10 mouse cellular contexts compared by ENCODE assay signal in the genomic region with DNA sequence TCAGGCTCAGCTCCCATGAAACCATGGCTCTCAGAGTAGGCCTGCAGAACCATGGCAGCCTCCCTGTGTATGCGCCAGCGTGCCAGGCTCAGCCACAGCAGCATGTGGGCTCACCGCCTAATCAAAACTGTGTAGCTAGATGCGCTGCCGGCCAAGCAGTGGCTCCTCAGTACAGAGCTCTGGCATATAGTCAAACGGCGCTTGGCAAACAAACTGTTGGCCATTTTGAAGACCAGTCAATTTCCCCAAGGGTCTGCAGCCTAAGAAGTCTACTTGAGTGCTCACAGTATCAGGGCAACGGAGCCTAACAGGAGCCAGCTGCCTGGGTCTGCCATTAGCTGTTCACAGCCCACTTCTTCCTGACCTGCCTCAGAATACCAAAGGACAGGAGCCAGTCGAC.
DNase-seq lines count a peak whose midpoint lies in the region; ATAC-seq and TF ChIP-seq lines count a peak whose summit lies in the region.
"Had no signal": no experiment of that assay in that cellular context is flagged by ENCODE, and none has a peak within 500 bp of the region (broad histone marks: within the 10 kb centered on the region; RNA-seq: fewer than 3 reads in every experiment).

No protein-coding gene starts in this region.

- TF ChIP-seq POLR2A in thymus, adult 2 months (IDR thresholded peaks at IDR 0.05; ENCODE audit: control insufficient read depth, extremely low read depth, insufficient read depth, low read length, poor library complexity): no peak

- no peak overlapping the region for H3K9ac ChIP-seq in heart, embryonic 11.5 days (ENCODE audit: low read depth, low read length)
- H3K9ac ChIP-seq in midbrain, embryonic 16.5 days (ENCODE audit: low read depth, low read length): no peak overlapping the region

- H3K4me3 ChIP-seq in heart, embryonic 11.5 days (ENCODE audit: low read depth, low read length): no peak overlapping the region
- H3K4me3 ChIP-seq in midbrain, embryonic 16.5 days (ENCODE audit: low read depth, low read length): no peak overlapping the region
- H3K4me3 ChIP-seq in midbrain, embryonic 10.5 days: no peak overlapping the region
- no peak overlapping the region for H3K4me3 ChIP-seq in thymus, adult 2 months (ENCODE audit: control insufficient read depth, insufficient read depth, low read length)

- no peak overlapping the region for H3K27ac ChIP-seq in heart, embryonic 11.5 days (ENCODE audit: low read depth, low read length)
- H3K27ac ChIP-seq in midbrain, embryonic 16.5 days (ENCODE audit: low read length): no peak overlapping the region
- H3K27ac ChIP-seq in midbrain, embryonic 10.5 days (replicated peaks): no peak overlapping the region
- H3K27ac ChIP-seq in thymus, adult 2 months (ENCODE audit: control insufficient read depth, insufficient read depth, low read length): no peak overlapping the region

- no peak for ATAC-seq in heart, embryonic 11.5 days (replicated peaks; ENCODE audit: insufficient number of reproducible peaks, low FRiP score, low TSS enrichment)
- peak; percentile 70 for ATAC-seq in midbrain, embryonic 16.5 days
- ATAC-seq: intestine, embryonic 16.5 days had no signal

- peaks cover 3% of the 10 kb centered on the region; the same call in 1 of the 2 replicates for H3K4me1 ChIP-seq in heart, embryonic 11.5 days (ENCODE audit: control insufficient read depth, insufficient read depth, low read length)
- H3K4me1 ChIP-seq in midbrain, embryonic 16.5 days (ENCODE audit: control insufficient read depth, insufficient read depth, low read length): no peaks in the 10 kb centered on the region
- no peaks in the 10 kb centered on the region for H3K4me1 ChIP-seq in midbrain, embryonic 10.5 days
- no peaks in the 10 kb centered on the region for H3K4me1 ChIP-seq in thymus, adult 2 months (replicated peaks; ENCODE audit: control insufficient read depth, insufficient read depth, low read length)

- no peaks in the 10 kb centered on the region for H3K9me3 ChIP-seq in heart, embryonic 11.5 days (replicated peaks; ENCODE audit: control insufficient read depth, low read length)
- no peaks in the 10 kb centered on the region for H3K9me3 ChIP-seq in midbrain, embryonic 16.5 days (replicated peaks; ENCODE audit: control insufficient read depth, low read length, poor library complexity, severe bottlenecking)
- no peaks in the 10 kb centered on the region for H3K9me3 ChIP-seq in midbrain, embryonic 10.5 days (replicated peaks)

- no peak for TF ChIP-seq CTCF in thymus, adult 2 months (IDR thresholded peaks at IDR 0.05; ENCODE audit: borderline replicate concordance, control insufficient read depth, extremely low read depth, insufficient read depth, low read length, poor library complexity)

- H3K27me3 ChIP-seq in heart, embryonic 11.5 days (ENCODE audit: control insufficient read depth, insufficient read depth, low read length): no peaks in the 10 kb centered on the region
- H3K27me3 ChIP-seq in midbrain, embryonic 16.5 days (ENCODE audit: control insufficient read depth, insufficient read depth, low read depth, low read length): no peaks in the 10 kb centered on the region
- no peaks in the 10 kb centered on the region for H3K27me3 ChIP-seq in midbrain, embryonic 10.5 days (ENCODE audit: low read depth, poor library complexity, severe bottlenecking)
- H3K27me3 ChIP-seq in thymus, adult 2 months (ENCODE audit: control insufficient read depth, insufficient read depth, low read length): no peaks in the 10 kb centered on the region
- H3K27me3 ChIP-seq: CH12.LX had no signal

- H3K4me2 ChIP-seq in heart, embryonic 11.5 days: no peak overlapping the region
- no peak overlapping the region for H3K4me2 ChIP-seq in midbrain, embryonic 16.5 days (ENCODE audit: low read length)

- no peaks in the 10 kb centered on the region for H3K36me3 ChIP-seq in heart, embryonic 11.5 days (ENCODE audit: control insufficient read depth, insufficient read depth, low read length)
- no peaks in the 10 kb centered on the region; the same call in 1 of the 2 replicates for H3K36me3 ChIP-seq in midbrain, embryonic 16.5 days (ENCODE audit: control insufficient read depth, insufficient read depth, low read length)
- H3K36me3 ChIP-seq in midbrain, embryonic 10.5 days: no peaks in the 10 kb centered on the region
- no peaks in the 10 kb centered on the region for H3K36me3 ChIP-seq in thymus, adult 2 months (ENCODE audit: control insufficient read depth, insufficient read depth, low read length)

- 85% methylated on average over 9 of the region's 9 CpGs for WGBS in heart, embryonic 11.5 days (ENCODE audit: insufficient replicate concordance)
- WGBS in midbrain, embryonic 16.5 days: 80% methylated on average over 9 of the region's 9 CpGs
- WGBS in midbrain, embryonic 10.5 days: 91% methylated on average over 9 of the region's 9 CpGs
- WGBS in thymus, adult 2 months: 96% methylated on average over 9 of the region's 9 CpGs

- peak; percentile 91 for DNase-seq in heart, adult 11 months
- DNase-seq in midbrain, embryonic 10.5 days (ENCODE audit: low spot score): no peak
- DNase-seq in layer of hippocampus, adult 9-11 months: peak; percentile 68
- DNase-seq in right cerebral cortex, postnatal 25 days: peak; percentile 36
- DNase-seq in spleen, adult 18-20 months: no peak
- DNase-seq in thymus, adult 2 months: no peak

Comparison
In these comparisons a context has a peak if more than half of its experiments do, and no peak if none do; other contexts are left out.
1. DNase-seq: peak in heart, adult 11 months (single experiment), layer of hippocampus, adult 9-11 months (single experiment) and right cerebral cortex, postnatal 25 days (single experiment); none in midbrain, embryonic 10.5 days (single experiment), spleen, adult 18-20 months (0 of 2) and thymus, adult 2 months (single experiment).